Mouse (Mus musculus) embryonic facial prominence, embryonic 14.5 days (tissue): ENCODE measurements around the gene Fbxl12. TPM values are rescaled to one million over a fixed set of nuclear protein-coding genes. Genes with fewer than 3 reads are reported as not detected.

Source experiments
- ATAC-seq: fragments of 200-750 bp; cut with Nextera tagmentation; 2 replicates; pipeline ENCODE4 v1.8.0; 2017; ENCODE audit warnings: low read depth, moderate number of reproducible peaks, moderate TSS enrichment
- DNase-seq: peaks from one replicate; pipeline ENCODE4 v3.0.0-alpha.2; 2015; ENCODE audit warnings: low spot score
- H3K27ac ChIP-seq: fragments of 300-500 bp; sonication (generic); replicated peaks from 2 replicates; pipeline ENCODE4 v1.5.1; 2014; ENCODE audit warnings: low read depth, mild to moderate bottlenecking, low read length, moderate library complexity
- H3K27me3 ChIP-seq: fragments of 300-500 bp; sonication (generic); replicated peaks from 2 replicates; pipeline ENCODE4 v1.6.1; 2014; ENCODE audit warnings: low read length; ENCODE audit not compliant: control insufficient read depth, insufficient read depth
- H3K36me3 ChIP-seq: fragments of 300-500 bp; sonication (generic); 2 replicates; pipeline ENCODE4 v1.6.1; 2014; ENCODE audit warnings: low read length, mixed read lengths; ENCODE audit not compliant: control insufficient read depth, insufficient read depth
- H3K4me1 ChIP-seq: fragments of 300-500 bp; sonication (generic); 2 replicates; pipeline ENCODE4 v1.6.1; 2014; ENCODE audit warnings: antibody characterized with exemption, low read length; ENCODE audit not compliant: control insufficient read depth, insufficient read depth
- H3K4me2 ChIP-seq: fragments of 300-500 bp; sonication (generic); 2 replicates; pipeline ENCODE4 v1.6.1; 2014; ENCODE audit warnings: low read depth, mild to moderate bottlenecking, low read length, moderate library complexity, mixed read lengths
- H3K4me3 ChIP-seq: fragments of 300-500 bp; sonication (generic); 2 replicates; pipeline ENCODE4 v1.5.1; 2014; ENCODE audit warnings: low read depth, mild to moderate bottlenecking, low read length
- H3K9ac ChIP-seq: fragments of 300-500 bp; sonication (generic); 2 replicates; pipeline ENCODE4 v1.6.1; 2014; ENCODE audit warnings: low read depth, mild to moderate bottlenecking, low read length, moderate library complexity, mixed read lengths
- H3K9me3 ChIP-seq: fragments of 300-500 bp; sonication (generic); 2 replicates; pipeline ENCODE4 v1.6.1; 2016; ENCODE audit warnings: low read length; ENCODE audit not compliant: control insufficient read depth
- WGBS: fragments of 180-500 bp; shearing (Covaris S2); extraction: QIAGEN DNeasy Blood & Tissue Kit; methylation state at CpG from one replicate; pipeline ENCODE4 v1.1.7; 2014; 5-methylcytosine and 5-hydroxymethylcytosine counted together
- polyA plus RNA-seq: library from polyadenylated mRNA; unstranded; fragments of >200 nt; fragmentation: Nextera tagmentation; extraction: Ambion mirVana; gene quantifications from 2 replicates; pipeline ENCODE4 v1.2.1, GENCODE M21; 2014

Fbxl12 gene
- polyA plus RNA-seq, 1 experiment from 2014 or later, result 11.5 TPM

DNA sequence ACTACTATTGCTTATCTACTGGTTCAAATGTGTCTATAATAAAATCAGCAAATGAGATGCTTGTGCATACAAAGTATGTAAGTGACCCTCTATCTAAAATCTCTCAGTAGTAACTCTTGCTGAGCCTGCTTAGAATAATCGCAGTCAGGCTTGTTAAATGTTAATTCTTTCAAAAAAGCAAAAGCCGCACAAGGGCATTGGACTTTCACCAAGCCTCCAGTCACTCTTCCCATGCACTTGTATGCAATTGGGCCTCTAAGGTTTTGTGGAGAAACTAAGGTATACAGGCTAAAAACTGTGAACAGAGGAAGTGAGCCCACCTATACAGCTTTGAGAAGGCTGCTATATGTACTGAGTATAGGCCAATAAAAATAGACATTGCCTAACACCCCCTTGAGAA lies 68.0 kb downstream of the Fbxl12 start:
- Histone ChIP-seq H3K9ac (no peak overlapping the region), H3K4me1 (no peaks in the 10 kb centered on the region), H3K4me3 (no peak overlapping the region), H3K27ac (no peak overlapping the region), H3K9me3 (no peaks in the 10 kb centered on the region), H3K36me3 (no peaks in the 10 kb centered on the region), H3K4me2 (no peak overlapping the region), H3K27me3 (peaks cover 21% of the 10 kb centered on the region)
- DNase-seq (no peak), ATAC-seq (no peak)
- WGBS, result 78% methylated on average over 2 of the region's 2 CpGs

DNA sequence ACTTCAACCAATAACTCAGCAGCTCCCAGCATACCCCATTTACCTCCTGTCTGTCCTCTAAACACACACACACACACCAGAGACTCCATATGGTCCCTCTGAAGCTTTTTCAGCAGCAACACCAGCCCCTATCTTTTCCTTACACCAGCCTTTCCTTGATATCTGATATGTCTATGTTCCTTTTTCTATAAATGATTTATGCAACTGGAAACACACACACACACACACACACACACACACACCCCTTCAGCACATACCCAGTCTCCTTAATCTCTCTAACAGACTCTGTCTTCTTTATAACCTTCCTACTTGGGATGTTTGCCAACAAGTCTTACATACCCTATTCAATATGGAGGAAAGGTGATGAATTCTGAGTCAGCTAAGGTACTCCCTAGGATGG lies 73.5 kb downstream of the Fbxl12 start:
- no peak for ATAC-seq
- Histone ChIP-seq H3K4me1 (no peaks in the 10 kb centered on the region), H3K36me3 (no peaks in the 10 kb centered on the region), H3K27me3 (no peaks in the 10 kb centered on the region), H3K4me2 (no peak overlapping the region), H3K4me3 (no peak overlapping the region), H3K9ac (no peak overlapping the region), H3K9me3 (no peaks in the 10 kb centered on the region), H3K27ac (no peak overlapping the region)
- DNase-seq, result no peak

Other genes with a start within 250 kb of the Fbxl12 start
- gene Zfp26, start 184.6 kb downstream of the Fbxl12 start, polyA plus RNA-seq, result 19.6 and 26.1 TPM in 2 replicates
- 25.6 and 26.1 TPM in 2 replicates for gene Zfp426, start 152.0 kb downstream of the Fbxl12 start, polyA plus RNA-seq
- gene Zfp266, start 123.3 kb downstream of the Fbxl12 start, polyA plus RNA-seq, result 80.9 and 90.5 TPM in 2 replicates
- 12.0 and 14.5 TPM in 2 replicates for gene Zfp846, start 63.5 kb downstream of the Fbxl12 start, polyA plus RNA-seq
- 332 and 354 TPM in 2 replicates for gene Ubl5, start 1.9 kb downstream of the Fbxl12 start, polyA plus RNA-seq
- 46.3 and 48.1 TPM in 2 replicates for gene Pin1, start 7.3 kb upstream of the Fbxl12 start, polyA plus RNA-seq
- gene Olfm2, start 101.6 kb upstream of the Fbxl12 start, polyA plus RNA-seq, result 9.2 and 9.7 TPM in 2 replicates
- 8.3 and 13.2 TPM in 2 replicates for gene Col5a3, start 170.3 kb upstream of the Fbxl12 start, polyA plus RNA-seq
- gene Rdh8, start 173.7 kb upstream of the Fbxl12 start, polyA plus RNA-seq, result not detected in 2 replicates
- 4.8 and 6.3 TPM in 2 replicates for gene A230050P20Rik, start 223.9 kb upstream of the Fbxl12 start, polyA plus RNA-seq
- 3.4 and 4.2 TPM in 2 replicates for gene Angptl6, start 235.0 kb upstream of the Fbxl12 start, polyA plus RNA-seq
- gene Ppan, start 243.4 kb upstream of the Fbxl12 start, polyA plus RNA-seq, result 65.7 and 76.3 TPM in 2 replicates